Mouse (Mus musculus) testis, adult 2 months (tissue): ENCODE measurements around the gene Chodl.

ENCODE experiments used
- CTCF ChIP-seq: fragments of 200-500 bp; IDR thresholded peaks from 2 replicates; pipeline ENCODE4 v1.5.1; 2012; ENCODE audit warnings: low read depth, mild to moderate bottlenecking, inconsistent platforms, low read length, moderate library complexity; ENCODE audit not compliant: control insufficient read depth, insufficient read depth, insufficient replicate concordance
- POLR2A ChIP-seq: fragments of 200-500 bp; IDR thresholded peaks from 2 replicates; pipeline ENCODE4 v1.6.1; 2012; ENCODE audit warnings: low read depth, mild to moderate bottlenecking, inconsistent platforms, low read length, moderate library complexity; ENCODE audit not compliant: control insufficient read depth

DNA sequence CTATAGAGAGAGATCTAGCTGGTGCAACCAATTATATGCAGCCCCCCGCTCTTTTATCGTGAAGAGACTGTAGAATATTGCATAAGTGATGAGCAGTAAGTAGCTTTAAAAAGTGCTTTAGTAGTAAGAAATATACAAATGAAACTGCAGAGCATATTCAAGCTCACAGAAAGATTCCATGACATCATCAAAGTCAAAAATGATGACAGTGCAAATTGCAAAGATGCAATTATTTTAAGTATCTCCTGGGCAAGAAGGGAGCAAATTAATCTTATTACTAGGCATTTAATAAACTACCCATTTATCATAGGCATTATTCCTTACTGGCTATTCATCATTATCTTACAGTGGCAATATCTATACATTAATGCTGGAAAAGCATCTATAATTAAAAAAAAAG lies 3.5 kb downstream of the Chodl start:
- no peak for TF ChIP-seq POLR2A
- no peak for TF ChIP-seq CTCF
